Mouse (Mus musculus) brain, embryonic 14.5 days (tissue): ENCODE measurements at regions not wholly inside any gene's neighbourhood (a gene's known extent, or its start where the extent isn't known, plus 50 kb on each side); places are given as distances from the start of the nearest gene placed in this dataset.

ENCODE experiments used
- CTCF ChIP-seq: fragments of 200-500 bp; IDR thresholded peaks from 2 replicates; pipeline ENCODE4 v1.5.1; 2012; ENCODE audit warnings: inconsistent platforms, mild to moderate bottlenecking, moderate library complexity, borderline replicate concordance; ENCODE audit not compliant: insufficient read depth, insufficient read length; ENCODE audit errors: extremely low read depth
- POLR2A ChIP-seq: fragments of 200-500 bp; IDR thresholded peaks from 2 replicates; pipeline ENCODE4 v1.6.1; 2012; ENCODE audit warnings: mild to moderate bottlenecking, inconsistent platforms, borderline replicate concordance; ENCODE audit not compliant: poor library complexity, insufficient read depth, insufficient read length, severe bottlenecking; ENCODE audit errors: extremely low read depth

GRCm38 (mm10) chr14:100630197-100630596 lies 345.7 kb upstream of the Klf12 start:
- no peak for TF ChIP-seq POLR2A
- no peak for TF ChIP-seq CTCF
